Mouse (Mus musculus) adrenal gland, postnatal 4 days (tissue): ENCODE measurements at regions not wholly inside any gene's neighbourhood (a gene's known extent, or its start where the extent isn't known, plus 50 kb on each side); places are given as distances from the start of the nearest gene placed in this dataset.
"Not testable (repeated sequence)": the region's sequence is repeated elsewhere in the genome, so short reads cannot be mapped to it uniquely, and the experiment has no call there.

Experiments
- DNase-seq, 2 experiments: peaks; one replicate each; pipeline ENCODE4 v3.0.0; 2021 to 2022; ENCODE audit warnings: low spot score in 2 of 2, mixed read lengths in 2 of 2

- not testable (repeated sequence) for DNase-seq
These were observed 335.6 kb downstream of the Gm11232 start for GRCm38 (mm10) chr4:71422121-71422520.

- DNase-seq, result no peak
These were observed 347.9 kb downstream of the Gm11232 start for GRCm38 (mm10) chr4:71409867-71410266.

GRCm38 (mm10) chr4:71390444-71390843 is 367.3 kb downstream of the Gm11232 start:
- DNase-seq, result no peak

GRCm38 (mm10) chr4:71369276-71369675 is 388.5 kb downstream of the Gm11232 start:
- no peak for DNase-seq

- no peak for DNase-seq
These were observed 394.0 kb downstream of the Gm11232 start for GRCm38 (mm10) chr4:71363761-71364160.

GRCm38 (mm10) chr4:71357626-71358025 is 400.1 kb downstream of the Gm11232 start:
- DNase-seq, result no peak

GRCm38 (mm10) chr4:71356714-71357113 is 401.1 kb downstream of the Gm11232 start:
- DNase-seq, result no peak

GRCm38 (mm10) chr4:71356310-71356709 is 401.5 kb downstream of the Gm11232 start:
- no peak for DNase-seq

- no peak for DNase-seq
These were observed 405.9 kb downstream of the Gm11232 start for GRCm38 (mm10) chr4:71351880-71352279.

- no peak for DNase-seq
These were observed 414.7 kb downstream of the Gm11232 start for GRCm38 (mm10) chr4:71343068-71343467.

- no peak for DNase-seq
These were observed 419.2 kb downstream of the Gm11232 start for GRCm38 (mm10) chr4:71338582-71338981.

- DNase-seq, result no peak
These were observed 425.1 kb downstream of the Gm11232 start for GRCm38 (mm10) chr4:71332672-71333071.

GRCm38 (mm10) chr4:71332018-71332417 is 425.7 kb downstream of the Gm11232 start:
- peak in 1 of 2 experiments; percentile 6 for DNase-seq

- no peak for DNase-seq
These were observed 441.2 kb downstream of the Gm11232 start for GRCm38 (mm10) chr4:71316605-71317004.

- no peak for DNase-seq
These were observed 450.6 kb downstream of the Gm11232 start for GRCm38 (mm10) chr4:71307176-71307612.

GRCm38 (mm10) chr4:71306690-71307089 is 451.1 kb downstream of the Gm11232 start:
- no peak for DNase-seq

- not testable (repeated sequence) for DNase-seq
These were observed 462.0 kb downstream of the Gm11232 start for GRCm38 (mm10) chr4:71295716-71296115.

GRCm38 (mm10) chr4:71291741-71292149 is 466.0 kb downstream of the Gm11232 start:
- no peak for DNase-seq

GRCm38 (mm10) chr4:71291111-71291740 is 466.5 kb downstream of the Gm11232 start:
- not testable (repeated sequence) for DNase-seq

- DNase-seq, result no peak
These were observed 474.6 kb downstream of the Gm11232 start for GRCm38 (mm10) chr4:71283147-71283546.

GRCm38 (mm10) chr4:71279710-71280109 is 478.1 kb downstream of the Gm11232 start:
- no peak for DNase-seq

- DNase-seq, result no peak
These were observed 497.9 kb downstream of the Gm11232 start for GRCm38 (mm10) chr4:71259897-71260296.

GRCm38 (mm10) chr4:71230497-71230872 is 527.3 kb downstream of the Gm11232 start:
- no peak for DNase-seq
